Mouse (Mus musculus) mature B cell (primary cell): ENCODE results near the gene Slc25a47.

Experiments
- in situ Hi-C: fragments of 300-500 bp; cut with MboI; formaldehyde crosslinking; loops from 2 replicates; pipeline ENCODE4 v1.14.3; 2019

Gene Slc25a47

DNA sequence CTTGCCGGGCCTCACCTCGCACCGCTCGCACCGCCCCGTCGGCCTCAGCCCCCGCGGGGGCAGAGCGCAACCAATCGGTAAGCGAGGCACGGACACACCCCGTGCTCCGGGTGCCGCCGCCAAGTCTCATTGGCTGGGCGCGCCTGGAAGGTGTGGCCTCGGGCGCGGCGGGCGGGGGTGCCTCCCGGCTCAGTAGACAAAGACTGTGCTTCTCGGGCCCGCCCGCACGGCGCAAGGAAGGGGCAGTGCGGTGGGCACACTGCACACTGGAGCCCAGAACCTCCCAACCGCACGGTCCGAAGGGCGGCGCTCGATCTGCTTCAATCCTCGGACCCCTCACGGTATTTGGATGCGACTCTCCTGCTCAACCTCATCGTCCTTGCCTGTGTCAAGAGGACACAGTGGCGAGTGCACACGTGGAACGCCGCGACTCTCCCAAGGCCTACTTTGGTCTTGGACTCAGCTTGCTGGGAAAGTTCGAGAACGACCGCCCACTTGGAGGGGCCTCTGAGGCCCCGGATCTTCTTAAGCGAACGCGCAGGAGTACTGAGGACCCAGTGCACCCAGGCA lies at the start of gene Slc25a47, which contains the start of gene Slc25a29:
Gene Slc25a47, plus strand, starts transcription at position 207 of the 570 bp plus-strand sequence.
Gene Slc25a29, minus strand, starts transcription at position 44 of the 570 bp plus-strand sequence.
- in situ Hi-C loops: no loop called here

DNA sequence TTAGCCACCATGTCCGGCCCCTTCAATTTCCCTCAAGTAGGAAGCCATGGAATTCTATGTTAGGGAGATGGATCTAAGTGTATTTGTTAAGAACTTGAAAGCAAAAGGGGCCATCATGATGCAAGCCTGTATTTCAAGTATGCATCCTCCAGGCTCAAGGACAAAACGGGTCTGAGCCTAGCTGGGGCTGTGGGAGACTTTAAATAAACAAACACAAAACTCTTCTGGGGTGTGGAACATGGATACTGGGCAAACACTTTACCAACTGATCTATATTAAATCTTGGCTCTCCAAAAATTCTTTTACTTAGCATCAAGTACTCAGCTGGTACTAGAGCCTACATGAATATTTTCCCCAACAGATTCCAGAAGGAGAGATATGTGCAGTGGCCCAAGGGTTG lies 48.5 kb upstream of the Slc25a47 start:
- in situ Hi-C loops: no loop called here

DNA sequence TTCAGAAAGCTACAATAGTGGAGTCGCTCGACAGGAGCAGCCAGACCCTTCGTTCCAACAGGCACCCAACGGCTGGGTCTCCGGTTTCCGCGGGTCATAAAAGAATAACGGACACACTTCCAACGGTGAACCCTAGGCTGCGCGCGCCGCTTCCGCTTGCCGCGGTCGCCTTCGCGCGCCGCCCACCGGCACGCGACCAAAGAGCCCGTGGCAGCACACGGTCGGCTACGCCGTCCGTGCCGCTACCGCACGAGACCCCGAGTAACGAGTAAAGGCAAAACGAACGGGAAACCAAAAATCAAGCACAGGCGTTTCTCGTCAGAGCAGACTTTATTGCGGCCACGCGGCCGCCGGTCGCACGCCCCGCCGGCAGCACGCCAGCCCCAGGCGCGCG lies 43.7 kb upstream of the Slc25a47 start:
- in situ Hi-C loops: no loop called here

DNA sequence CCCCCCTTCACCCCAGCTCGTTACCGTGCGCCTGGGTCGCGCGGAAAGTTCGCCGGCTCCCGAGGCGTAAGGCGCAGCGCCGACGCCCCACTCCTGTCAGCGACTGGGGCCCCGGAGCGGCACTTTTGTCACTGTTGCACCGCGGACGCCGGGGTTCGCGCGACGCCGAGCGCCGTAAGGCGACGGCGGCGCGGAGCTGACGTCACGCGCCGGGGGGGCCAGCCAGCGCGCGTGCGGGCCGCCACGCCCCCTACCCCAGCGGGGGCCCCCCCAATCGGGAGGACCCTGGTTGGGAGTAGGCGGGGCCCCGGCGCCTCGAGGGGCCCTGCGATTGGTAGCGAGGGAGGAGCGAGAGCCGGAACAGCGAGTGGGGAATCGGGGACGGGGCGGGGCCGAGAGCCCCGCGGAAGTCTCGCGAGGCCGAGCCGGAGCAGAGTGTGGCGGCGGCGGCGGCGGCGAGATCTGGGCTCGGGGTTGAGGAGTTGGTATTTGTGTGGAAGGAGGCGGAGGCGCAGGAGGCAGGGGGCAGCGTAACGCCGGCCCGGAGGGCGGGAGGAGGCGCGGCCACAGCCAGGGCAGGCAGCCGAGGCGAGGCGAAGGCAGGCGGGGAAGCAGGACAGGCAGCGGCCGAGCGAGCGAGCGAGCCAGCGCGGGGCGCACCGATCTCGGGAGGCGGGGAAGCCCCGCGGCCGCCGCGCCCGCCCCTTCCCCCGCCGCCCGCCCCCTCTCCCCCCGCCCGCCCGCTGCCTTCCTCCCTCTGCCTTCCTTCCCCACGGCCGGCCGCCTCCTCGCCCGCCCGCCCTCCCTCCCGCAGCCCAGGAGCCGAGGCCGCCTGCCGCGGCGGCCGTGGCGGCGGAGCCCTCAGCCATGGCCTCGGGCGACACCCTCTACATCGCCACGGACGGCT lies 43.0 kb upstream of the Slc25a47 start, which contains the start of gene Yy1:
Gene Yy1, plus strand, starts transcription at position 428 of the 907 bp plus-strand sequence.
- in situ Hi-C loops: no loop called here

DNA sequence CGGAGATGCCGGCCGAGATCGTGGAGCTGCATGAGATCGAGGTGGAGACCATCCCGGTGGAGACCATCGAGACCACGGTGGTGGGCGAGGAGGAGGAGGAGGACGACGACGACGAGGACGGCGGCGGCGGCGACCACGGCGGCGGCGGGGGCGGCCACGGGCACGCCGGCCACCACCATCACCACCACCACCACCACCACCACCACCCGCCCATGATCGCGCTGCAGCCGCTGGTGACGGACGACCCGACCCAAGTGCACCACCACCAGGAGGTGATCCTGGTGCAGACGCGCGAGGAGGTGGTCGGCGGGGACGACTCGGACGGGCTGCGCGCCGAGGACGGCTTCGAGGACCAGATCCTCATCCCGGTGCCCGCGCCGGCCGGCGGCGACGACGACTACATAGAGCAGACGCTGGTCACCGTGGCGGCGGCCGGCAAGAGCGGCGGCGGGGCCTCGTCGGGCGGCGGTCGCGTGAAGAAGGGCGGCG lies 42.3 kb upstream of the Slc25a47 start:
- in situ Hi-C loops: no loop called here

DNA sequence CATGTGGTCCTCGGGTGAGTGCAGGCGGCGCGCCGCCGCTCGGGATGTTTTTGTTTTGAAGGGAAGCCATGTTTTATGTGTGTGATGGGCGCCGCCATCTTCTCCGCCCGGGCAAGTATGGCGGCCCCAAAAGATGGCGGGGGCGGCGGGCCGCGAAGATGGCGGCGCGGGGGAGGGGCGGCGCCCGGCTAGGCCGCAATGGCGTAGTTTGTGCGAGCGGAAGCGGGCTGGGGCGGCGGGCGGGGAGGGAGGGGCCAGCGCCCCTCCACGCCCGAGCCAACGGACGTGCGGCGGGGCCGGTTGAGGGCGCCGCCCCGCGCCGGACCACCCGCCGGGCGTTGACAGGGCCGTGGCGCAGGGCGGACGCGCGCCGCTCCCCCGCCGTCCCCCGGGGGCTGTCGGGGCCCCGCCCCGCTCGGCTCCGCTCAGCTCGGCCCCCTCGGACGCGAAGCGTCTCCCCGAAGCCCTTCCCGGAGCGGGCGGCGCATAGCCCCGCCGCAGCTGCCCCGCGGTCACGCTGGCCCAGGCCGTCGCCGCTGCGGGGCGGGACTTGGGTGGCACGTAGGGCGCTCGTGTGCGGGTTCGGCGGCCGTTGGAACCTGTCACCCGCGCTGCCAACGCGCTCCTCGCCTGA lies 41.7 kb upstream of the Slc25a47 start:
- in situ Hi-C loops: no loop called here

DNA sequence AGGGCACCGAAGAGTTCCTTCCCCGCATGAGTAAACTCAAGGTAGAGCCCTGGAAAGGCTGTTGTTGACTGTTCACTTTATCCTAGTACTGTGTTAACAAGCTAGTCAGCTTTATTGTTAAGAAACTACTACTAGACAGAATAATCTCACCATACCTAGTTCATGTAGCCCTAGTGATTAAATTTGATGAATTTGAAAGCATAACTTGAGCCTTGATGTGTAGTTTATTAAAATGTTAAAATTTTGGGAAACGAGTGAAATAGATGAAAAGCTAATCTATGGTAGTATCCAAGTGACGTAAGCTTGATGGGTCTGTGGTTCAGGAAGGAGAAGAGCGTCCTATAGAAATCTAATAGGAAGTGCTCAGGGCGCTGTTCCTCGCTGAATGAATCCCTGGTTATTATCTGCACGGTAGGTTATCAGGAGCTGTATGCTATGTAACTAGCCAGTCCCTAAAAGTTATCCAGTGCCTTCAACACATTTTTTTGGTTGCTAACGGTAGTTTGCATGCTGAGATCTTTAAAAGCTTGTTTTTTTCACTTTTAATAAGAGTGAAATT lies 40.8 kb upstream of the Slc25a47 start:
- in situ Hi-C loops: no loop called here

DNA sequence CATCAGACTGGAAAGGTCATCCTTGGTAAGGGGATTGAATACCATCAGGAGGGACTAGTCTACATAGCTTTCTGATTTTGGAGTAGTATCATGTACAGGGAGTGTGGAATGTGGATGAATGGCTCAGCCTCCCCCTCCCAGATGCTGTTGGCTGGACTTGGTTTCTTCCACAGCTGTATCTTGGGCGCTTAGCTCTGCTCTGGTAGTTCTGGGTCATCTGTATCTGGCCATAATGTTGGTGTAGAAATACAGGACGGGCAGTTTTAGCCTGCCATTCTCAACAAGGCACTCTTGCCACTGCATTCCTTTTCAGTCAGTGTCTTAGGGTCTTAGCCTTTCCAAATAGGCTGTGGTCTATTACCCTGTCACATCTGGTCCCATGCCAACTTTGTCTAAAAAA lies 34.2 kb upstream of the Slc25a47 start:
- in situ Hi-C loops: no loop called here

DNA sequence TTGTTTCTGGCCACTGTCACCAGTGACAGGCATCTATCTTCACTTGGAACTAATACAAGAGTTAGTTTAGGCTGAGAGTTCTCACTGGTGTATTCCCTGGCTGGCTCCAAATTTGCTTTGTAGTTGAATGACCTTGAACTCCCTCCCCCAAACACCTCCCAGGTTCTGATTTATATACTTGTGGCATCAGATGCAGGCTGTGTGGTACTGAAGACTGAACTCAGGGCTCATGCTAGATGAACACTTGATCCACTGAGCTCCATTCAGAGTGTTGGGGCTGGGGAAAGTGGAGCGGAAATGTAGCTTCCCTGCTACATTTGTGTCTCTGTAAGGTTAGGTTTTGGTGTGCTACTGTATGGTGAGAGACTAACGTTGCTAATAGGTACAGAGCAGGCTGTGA lies 31.5 kb upstream of the Slc25a47 start:
- in situ Hi-C loops: no loop called here

DNA sequence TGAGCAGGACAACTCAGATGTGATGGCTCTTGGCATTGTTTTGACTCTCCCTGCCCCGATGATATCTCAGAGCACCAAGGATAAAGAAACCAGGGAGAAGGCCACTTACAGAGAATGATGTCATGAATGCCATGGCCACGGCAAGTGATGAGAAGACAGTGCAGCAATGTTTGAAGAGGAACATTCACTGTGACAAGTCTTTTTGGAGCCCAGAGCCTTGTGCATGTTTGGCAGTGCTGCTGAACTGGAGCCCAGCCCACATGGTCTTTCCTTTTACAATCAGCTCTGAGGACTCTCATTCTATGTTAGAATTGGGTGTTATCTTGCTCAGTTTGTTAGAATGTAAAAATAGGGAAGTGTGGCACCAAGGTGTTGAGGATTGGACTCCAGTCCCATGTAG lies 27.4 kb upstream of the Slc25a47 start:
- in situ Hi-C loops: no loop called here

DNA sequence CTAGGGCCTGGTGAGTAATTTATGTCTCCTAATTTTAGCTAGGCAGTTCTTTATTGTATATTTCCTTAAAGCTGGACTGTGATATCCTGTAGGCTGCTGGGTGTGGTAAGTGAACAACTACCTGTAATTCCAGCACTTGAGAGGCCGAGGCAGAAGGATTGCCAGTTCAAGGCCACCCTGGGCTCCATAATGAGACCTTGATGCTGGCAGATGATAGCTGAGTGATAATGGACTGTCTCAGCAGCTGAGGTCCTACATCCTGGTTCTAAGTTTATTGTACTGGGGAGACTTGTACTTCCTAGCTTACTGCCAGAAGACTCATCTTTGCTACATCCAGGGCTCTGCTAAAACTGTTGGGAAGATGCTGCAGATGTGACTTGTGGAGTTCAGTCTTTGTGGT lies 26.1 kb upstream of the Slc25a47 start:
- in situ Hi-C loops: no loop called here

DNA sequence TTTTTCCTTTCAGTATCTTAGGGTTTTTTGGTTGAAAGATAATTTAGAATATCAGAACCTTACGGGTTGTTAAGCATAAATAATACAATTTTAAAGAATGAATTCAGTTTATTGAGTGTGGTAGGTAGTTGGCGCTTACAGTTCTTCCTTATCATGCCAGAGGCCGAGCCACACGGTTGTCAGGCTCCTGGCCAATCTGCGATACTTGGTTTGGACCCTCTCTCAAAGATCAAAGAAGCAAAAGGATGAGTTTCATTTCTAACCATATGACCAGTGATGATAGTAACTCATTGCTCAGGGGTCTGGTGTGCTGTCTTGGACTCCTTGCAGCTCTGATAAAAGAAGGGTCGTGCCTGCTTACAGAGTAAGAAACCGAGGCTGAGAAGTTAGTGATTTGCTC lies 25.5 kb upstream of the Slc25a47 start:
- in situ Hi-C loops: no loop called here

DNA sequence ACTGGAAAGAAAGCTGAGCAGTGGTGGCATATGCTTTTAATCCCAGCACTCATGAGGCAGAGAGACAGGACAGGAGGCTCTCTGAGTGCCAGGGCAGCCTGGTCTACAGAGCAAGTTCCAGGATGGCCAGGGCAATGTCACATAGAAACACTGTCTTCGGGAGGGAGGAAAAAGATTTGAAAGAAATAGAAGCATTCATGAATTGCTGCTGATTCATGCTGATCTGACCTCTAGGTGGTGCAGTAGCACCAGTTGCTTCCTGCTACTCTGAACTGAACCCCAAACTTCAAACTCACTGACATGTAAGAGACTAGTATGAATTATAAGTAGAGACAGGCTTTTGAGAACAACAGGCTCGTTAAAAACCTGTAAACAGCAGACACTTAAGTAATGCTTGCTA lies 24.7 kb upstream of the Slc25a47 start:
- in situ Hi-C loops: no loop called here

DNA sequence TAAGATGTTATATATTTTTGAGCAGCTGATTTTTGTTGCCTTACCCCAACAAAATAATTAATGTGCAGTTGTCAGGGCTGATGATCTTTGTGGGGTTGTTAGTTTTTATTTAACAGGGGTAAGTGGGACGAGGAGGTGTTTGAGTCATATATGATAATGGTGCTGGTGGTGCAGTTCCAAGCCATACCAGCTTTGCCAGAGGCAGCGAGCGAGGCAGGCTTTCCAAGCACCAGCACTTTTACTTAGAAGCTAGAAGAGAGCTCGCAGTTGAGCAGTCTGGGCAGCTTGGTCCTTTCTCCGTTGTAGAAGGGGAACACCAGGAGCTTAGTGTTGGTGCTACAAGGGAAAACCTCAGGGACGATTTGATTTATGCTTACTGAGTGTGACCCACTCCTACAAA lies 23.4 kb upstream of the Slc25a47 start:
- in situ Hi-C loops: no loop called here

DNA sequence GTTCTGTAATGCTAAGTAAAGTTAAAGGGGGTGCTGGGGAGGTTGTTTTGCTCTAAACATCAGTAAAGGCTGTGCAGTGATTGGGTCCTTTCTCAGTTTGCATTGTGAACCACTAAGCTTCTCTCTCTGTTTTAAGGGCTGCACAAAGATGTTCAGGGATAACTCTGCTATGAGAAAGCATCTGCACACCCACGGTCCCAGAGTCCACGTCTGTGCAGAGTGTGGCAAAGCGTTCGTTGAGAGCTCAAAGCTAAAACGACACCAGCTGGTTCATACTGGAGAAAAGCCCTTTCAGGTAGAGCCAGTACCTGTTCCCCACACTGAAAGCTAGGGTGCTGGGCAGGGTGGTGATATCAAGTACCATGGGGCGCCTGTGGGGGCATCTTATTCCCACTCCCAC lies 21.4 kb upstream of the Slc25a47 start:
- in situ Hi-C loops: no loop called here

DNA sequence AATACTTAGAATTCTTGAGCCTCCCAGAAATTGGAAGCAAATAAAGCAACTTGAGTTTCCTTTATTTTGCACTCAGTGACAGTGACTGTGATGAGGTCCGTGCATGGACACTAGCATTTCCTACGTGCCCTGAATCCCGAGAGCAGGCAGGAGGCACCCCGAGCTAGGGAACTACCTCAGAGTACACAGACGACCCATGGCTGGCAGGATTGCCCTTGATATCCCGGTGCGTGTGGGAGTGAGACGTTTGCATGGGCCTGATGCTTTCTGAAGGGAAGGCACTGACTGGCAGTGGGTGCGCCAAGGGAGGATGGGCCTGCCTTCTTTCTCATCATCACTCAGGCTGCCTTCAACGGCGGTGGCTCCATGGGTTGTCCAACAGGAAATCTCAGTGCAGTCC lies 19.3 kb upstream of the Slc25a47 start:
- in situ Hi-C loops: no loop called here

DNA sequence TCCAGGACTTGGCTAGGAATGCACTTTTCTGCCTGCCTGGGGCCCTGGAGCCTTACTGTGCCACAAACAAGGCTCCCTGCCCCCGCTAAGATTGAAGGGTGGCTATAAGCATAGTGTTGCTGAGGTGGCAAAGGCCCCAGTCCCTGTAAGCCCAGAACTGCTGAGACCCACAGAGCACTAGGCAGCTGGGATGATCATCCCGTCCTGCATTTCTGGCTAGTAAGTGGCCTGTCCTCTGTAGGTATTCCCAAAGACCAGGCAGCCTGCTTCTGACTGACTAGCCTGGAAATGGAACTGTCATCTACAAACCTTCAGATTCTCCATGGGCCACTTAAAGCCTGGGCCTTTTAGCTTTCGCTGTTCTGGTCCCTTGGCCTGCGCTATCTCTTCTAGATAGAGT lies 15.4 kb upstream of the Slc25a47 start:
- in situ Hi-C loops: no loop called here

DNA sequence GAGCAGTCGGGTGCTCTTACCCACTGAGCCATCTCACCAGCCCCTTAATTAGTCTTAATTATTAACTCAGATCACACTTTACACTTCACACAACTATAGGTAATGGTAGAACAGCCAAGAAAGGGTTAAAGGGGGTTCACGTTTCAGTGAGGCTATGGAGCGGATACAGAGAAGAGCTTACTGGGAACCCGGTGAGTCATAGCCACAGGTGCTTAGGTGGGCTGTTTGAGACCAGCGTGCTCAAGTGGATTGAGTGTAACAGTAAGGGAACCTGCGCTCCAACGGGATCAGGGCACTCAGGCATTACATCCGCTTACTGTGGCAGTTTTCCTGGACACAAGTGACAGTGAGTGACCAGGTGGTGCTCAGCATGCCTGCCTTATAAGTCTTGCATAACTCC lies 12.8 kb upstream of the Slc25a47 start:
- in situ Hi-C loops: no loop called here

DNA sequence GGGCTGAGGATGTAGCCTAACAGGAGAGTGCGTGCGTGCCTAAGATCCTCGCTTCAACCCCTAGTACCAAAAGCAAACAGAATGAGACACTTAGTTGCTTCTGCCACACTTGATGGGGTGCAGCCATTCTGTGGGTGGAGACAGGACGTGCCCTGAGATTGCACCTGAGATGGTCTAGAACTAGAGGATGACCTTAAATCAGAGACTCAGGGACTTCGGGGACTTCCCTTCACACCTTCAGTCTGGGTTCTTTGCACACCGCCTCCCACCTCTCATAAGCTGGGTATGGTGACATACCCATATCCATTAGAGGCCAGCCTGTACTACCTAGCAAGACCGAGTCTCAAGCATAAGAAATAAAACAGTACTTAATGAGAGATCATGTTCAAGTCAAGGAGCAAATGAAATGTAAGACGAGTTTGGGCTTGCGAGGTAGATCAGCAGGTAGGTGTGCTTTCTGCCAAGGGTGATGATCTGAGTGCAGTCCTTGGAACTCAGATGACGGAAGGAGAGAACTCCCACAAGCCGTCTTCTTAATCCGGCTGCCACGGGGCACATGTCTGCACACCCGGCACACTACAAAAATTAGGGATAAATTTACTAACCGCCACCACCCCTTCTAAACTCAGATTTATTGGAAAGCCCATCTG lies 11.5 kb upstream of the Slc25a47 start:
- in situ Hi-C loops: no loop called here

DNA sequence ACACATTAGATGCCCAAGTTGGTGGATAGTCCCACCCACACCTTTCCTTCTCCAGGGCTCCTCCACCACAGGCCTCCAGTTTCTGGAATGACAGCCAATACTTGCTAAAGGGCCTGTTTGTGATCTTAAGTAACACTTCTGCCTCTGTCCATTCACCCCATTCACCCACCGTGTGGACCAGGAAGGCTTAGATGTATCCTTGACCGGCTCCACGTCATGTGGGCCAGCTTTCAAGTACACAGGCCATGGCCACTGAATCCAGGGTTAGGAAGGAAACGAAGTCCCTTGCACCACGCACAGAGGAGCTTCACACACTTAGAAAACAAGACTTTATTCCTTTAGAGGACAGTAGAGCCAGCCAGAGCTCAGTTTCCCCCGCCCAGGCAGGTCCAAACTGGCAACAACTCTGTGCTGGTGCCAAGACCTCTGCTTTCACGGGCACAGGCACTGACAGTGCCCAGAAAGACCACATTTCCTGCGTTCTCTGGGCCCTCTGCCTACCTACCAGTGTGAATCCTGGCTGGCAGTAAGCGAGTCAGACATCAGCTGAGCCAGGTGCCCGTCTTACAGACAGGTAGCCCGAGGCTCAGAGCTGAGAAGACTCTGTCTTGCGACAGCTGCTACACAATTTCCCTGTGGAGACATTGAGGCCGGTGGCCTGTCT lies 10.2 kb upstream of the Slc25a47 start:
- in situ Hi-C loops: no loop called here

DNA sequence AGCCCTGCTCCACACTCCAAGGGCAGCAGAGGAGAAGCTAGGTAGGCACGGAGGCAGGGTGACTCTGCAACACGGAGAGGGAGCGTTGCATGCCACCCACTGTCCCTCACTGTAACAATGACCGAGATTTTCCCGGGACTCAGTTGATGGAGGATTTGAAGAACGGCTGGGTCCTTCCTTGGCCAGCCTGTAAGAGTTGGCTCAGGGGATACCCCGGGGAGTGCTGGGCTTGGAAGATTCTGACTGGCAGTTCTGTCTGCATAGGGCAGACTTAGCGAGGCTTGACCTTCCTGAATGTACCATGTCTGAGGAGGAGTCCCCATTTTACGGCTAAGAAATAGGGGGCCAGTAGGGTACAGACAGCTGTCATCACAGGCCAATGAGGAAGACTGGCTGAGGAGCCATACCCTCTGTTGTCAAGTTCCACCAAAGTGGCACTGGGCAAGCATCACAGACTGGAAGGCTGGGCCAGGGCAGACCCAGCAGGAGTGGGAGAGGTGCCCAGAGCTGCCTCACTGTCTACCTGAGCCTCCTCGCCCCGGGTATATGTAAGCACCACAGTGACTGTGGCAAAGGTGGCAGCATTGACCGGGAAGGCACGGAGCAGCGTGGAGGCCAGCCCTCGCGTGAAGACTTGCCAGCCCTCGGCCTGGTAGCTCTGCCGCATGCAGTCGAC lies 9.4 kb upstream of the Slc25a47 start:
- in situ Hi-C loops: no loop called here
